Mouse (Mus musculus) CH12.LX (cell line): Measurements from ENCODE around the gene Rpl3. TPM values are rescaled to one million over a fixed set of nuclear protein-coding genes. Genes with fewer than 3 reads are reported as not detected.

Experiments
- DNase-seq: peaks from one replicate; pipeline ENCODE4 v3.0.0-alpha.2; 2013; ENCODE audit errors: extremely low read depth
- H3K27ac ChIP-seq: 2 replicates; pipeline ENCODE4 v1.5.1; 2012; ENCODE audit warnings: low read depth, mild to moderate bottlenecking, control low read depth, moderate library complexity; ENCODE audit not compliant: insufficient read depth
- H3K27me3 ChIP-seq: replicated peaks from 2 replicates; pipeline ENCODE3; 2012; ENCODE audit warnings: inconsistent platforms
- H3K36me3 ChIP-seq, 2 experiments: replicated peaks in 1 of 2; 2 replicates each; pipeline versions ENCODE3 to v1.6.1; 2012; ENCODE audit warnings: inconsistent platforms in 1 of 2, low read length in 1 of 2, mild to moderate bottlenecking in 1 of 2, mixed read lengths in 1 of 2, moderate library complexity in 1 of 2; ENCODE audit not compliant: control insufficient read depth in 1 of 2, insufficient read depth in 1 of 2
- H3K4me1 ChIP-seq, 2 experiments: 2 replicates each; pipeline ENCODE4 v1.6.1; 2012; ENCODE audit warnings: inconsistent platforms in 1 of 2, moderate library complexity in 1 of 2; ENCODE audit not compliant: insufficient read depth in 2 of 2, control insufficient read depth in 1 of 2
- H3K4me2 ChIP-seq: 2 replicates; pipeline ENCODE4 v1.6.1; 2012; ENCODE audit warnings: low read depth, mild to moderate bottlenecking, control low read depth; ENCODE audit not compliant: poor library complexity, insufficient read depth, severe bottlenecking
- H3K4me3 ChIP-seq, 3 experiments: fragments of 150-350 bp in 1 of 3; sonication (generic) in 1 of 3; replicated peaks in 1 of 3; 2 replicates each; pipeline versions ENCODE3 to v1.5.1; 2011 to 2012; ENCODE audit warnings: low read depth in 2 of 3, low read length in 2 of 3, mild to moderate bottlenecking in 2 of 3, moderate library complexity in 2 of 3, control low read depth in 1 of 3, improper control_type of control experiment in 1 of 3, inconsistent platforms in 1 of 3, mixed read lengths in 1 of 3; ENCODE audit not compliant: poor library complexity in 1 of 3
- H3K79me2 ChIP-seq: replicated peaks from 2 replicates; pipeline ENCODE4 v1.6.1; 2012; ENCODE audit warnings: mild to moderate bottlenecking, moderate library complexity; ENCODE audit not compliant: control insufficient read depth, poor library complexity, insufficient read depth, severe bottlenecking; ENCODE audit errors: extremely low read depth
- H3K9ac ChIP-seq: 2 replicates; pipeline ENCODE4 v1.6.1; 2012; ENCODE audit warnings: low read depth, mild to moderate bottlenecking, control low read depth, moderate library complexity; ENCODE audit not compliant: insufficient read depth
- H3K9me3 ChIP-seq: replicated peaks from 2 replicates; pipeline ENCODE3; 2012; ENCODE audit warnings: low read length, inconsistent platforms, mixed read lengths
- BHLHE40 ChIP-seq: IDR thresholded peaks from 2 replicates; pipeline ENCODE4 v1.6.1; 2011; ENCODE audit warnings: mild to moderate bottlenecking, low read depth, low read length, improper control_type of control experiment
- CHD1 ChIP-seq: IDR thresholded peaks from 2 replicates; pipeline ENCODE4 v1.6.1; 2012; ENCODE audit warnings: low read depth, low read length, improper control_type of control experiment, inconsistent platforms
- CTCF ChIP-seq, 2 experiments: IDR thresholded peaks in 1 of 2; conservative IDR thresholded peaks in 1 of 2; 2 replicates each; pipeline ENCODE4 v1.5.1; 2011 to 2012; ENCODE audit warnings: low read depth in 2 of 2, low read length in 2 of 2, improper control_type of control experiment in 1 of 2, inconsistent platforms in 1 of 2, mild to moderate bottlenecking in 1 of 2, moderate library complexity in 1 of 2
- E2F4 ChIP-seq: IDR thresholded peaks from 2 replicates; pipeline ENCODE4 v1.6.1; 2011; ENCODE audit warnings: low read depth, low read length, improper control_type of control experiment; ENCODE audit not compliant: insufficient replicate concordance
- ELF1 ChIP-seq: IDR thresholded peaks from 2 replicates; pipeline ENCODE4 v1.6.1; 2014; ENCODE audit warnings: low read depth, mild to moderate bottlenecking, inconsistent platforms, low read length, improper control_type of control experiment
- MAX ChIP-seq: IDR thresholded peaks from 2 replicates; pipeline ENCODE4 v1.6.1; 2011; ENCODE audit warnings: low read length, improper control_type of control experiment
- MEF2A ChIP-seq: IDR thresholded peaks from 2 replicates; pipeline ENCODE4 v1.6.1; 2014; ENCODE audit warnings: low read depth, mild to moderate bottlenecking, inconsistent platforms, low read length, improper control_type of control experiment, borderline replicate concordance
- MXI1 ChIP-seq: IDR thresholded peaks from 2 replicates; pipeline ENCODE4 v1.6.1; 2011; ENCODE audit warnings: mild to moderate bottlenecking, low read depth, low read length, improper control_type of control experiment
- PAX5 ChIP-seq: IDR thresholded peaks from 2 replicates; pipeline ENCODE4 v1.6.1; 2012; ENCODE audit warnings: low read length, inconsistent platforms, mixed read lengths
- POLR2A ChIP-seq: IDR thresholded peaks from 2 replicates; pipeline ENCODE4 v1.6.1; 2011; ENCODE audit warnings: low read depth, mild to moderate bottlenecking, improper control_type of control experiment, low read length
- RCOR1 ChIP-seq: conservative IDR thresholded peaks from 2 replicates; pipeline ENCODE4 v1.6.1; 2012; ENCODE audit warnings: low read depth, mild to moderate bottlenecking, inconsistent platforms, low read length, improper control_type of control experiment
- USF1 ChIP-seq: IDR thresholded peaks from 2 replicates; pipeline ENCODE4 v1.6.1; 2014; ENCODE audit warnings: low read depth, mild to moderate bottlenecking, inconsistent platforms, low read length, improper control_type of control experiment
- ZC3H11A ChIP-seq: IDR thresholded peaks from 2 replicates; pipeline ENCODE4 v1.6.1; 2012; ENCODE audit warnings: low read depth, mild to moderate bottlenecking, inconsistent platforms, low read length, improper control_type of control experiment
- ZKSCAN1 ChIP-seq: IDR thresholded peaks from 2 replicates; pipeline ENCODE4 v1.6.1; 2012; ENCODE audit warnings: low read depth, inconsistent platforms, low read length, improper control_type of control experiment, borderline replicate concordance
- ZMIZ1 ChIP-seq: IDR thresholded peaks from 2 replicates; pipeline ENCODE4 v1.6.1; 2012; ENCODE audit warnings: low read depth, mild to moderate bottlenecking, inconsistent platforms, low read length, improper control_type of control experiment
- dilution Hi-C: fragments of 300-500 bp; cut with MboI; formaldehyde crosslinking; loops from 2 replicates; pipeline ENCODE4 v1.14.3; 2020; ENCODE audit warnings: low sequenced_read_pairs; ENCODE audit not compliant: extremely low pct_unique_long_range_greater_than_20kb, extremely low pct_ligation_motif_present
- in situ Hi-C: fragments of 300-500 bp; cut with MboI; formaldehyde crosslinking; loops from 3 replicates; pipeline ENCODE4 v1.14.3; 2019; ENCODE audit warnings: low sequenced_read_pairs, low pct_ligation_motif_present, low pct_unique_long_range_greater_than_20kb, mixed read lengths
- polyA plus RNA-seq: library from polyadenylated mRNA; unstranded; fragments of >175 nt; gene quantifications from 2 replicates; pipeline ENCODE4 v1.2.1, GENCODE M21; 2012; ENCODE audit warnings: low read depth; ENCODE audit not compliant: insufficient read length
- total RNA-seq, 2 experiments: library from RNA; depleted of rRNA; stranded (reverse); fragments of 300-350 nt in 1 of 2; fragments of >200 nt in 1 of 2; gene quantifications; 2 replicates each; pipeline ENCODE4 v1.2.3; 2012 to 2014

Gene Rpl3
- total and polyA plus RNA-seq, 3 experiments = 2,198 to 3,819 (median 2,592) TPM

DNA sequence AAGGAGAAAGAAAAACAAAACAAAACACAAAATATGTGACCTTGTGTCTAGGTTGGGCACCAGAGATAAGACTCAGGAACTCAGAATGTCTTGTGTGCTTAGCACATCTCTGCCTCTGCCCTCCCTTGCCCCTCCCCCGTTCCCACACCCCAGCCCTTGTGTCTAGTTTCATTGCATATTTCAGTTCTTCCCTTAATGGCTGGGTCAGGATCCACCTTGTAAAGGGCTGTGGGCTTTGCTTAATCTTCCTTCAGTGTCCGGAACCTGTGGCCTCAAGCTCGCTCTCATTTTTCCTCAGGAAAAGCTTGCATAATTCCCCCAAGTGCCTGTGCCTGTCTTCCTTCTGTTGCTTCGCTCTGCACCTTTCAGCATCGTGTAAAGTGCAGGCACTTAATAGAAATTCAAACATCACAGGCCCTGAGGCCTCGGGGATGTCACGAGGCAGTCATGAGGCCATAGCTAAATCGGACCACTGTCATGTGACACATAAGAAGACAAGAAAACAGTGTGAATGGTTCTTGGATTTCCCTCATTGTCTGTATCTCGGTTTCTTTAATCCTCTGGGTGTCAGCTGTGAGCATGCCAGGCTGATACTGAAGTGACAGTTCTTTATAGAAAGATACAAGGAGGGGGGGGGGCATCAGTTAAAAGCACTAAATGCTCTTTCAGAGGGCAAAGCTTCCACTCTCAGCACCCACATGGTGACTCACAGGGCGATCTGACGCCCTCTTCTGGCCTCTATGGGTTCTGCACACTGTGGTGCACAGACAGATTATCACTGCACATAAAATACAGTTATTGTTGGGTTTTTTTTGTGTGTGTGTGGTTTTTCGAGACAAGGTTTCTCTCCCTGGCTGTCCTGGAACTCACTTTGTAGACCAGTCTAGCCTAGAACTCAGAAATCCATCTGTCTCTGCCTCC lies 14.1 kb upstream of the Rpl3 start:
- no peaks in the 10 kb centered on the region for H3K79me2 ChIP-seq
- TF ChIP-seq CTCF (conservative IDR thresholded peaks at IDR 0.05 in 1 of 2, IDR thresholded peaks at IDR 0.05 in 1 of 2; ENCODE audit: low read depth in 2 of 2, low read length in 2 of 2) (peak in 1 of 2 experiments; percentile 19; a peak in 1 of 4 replicates), ZC3H11A (no peak), USF1 (no peak), BHLHE40 (0 out of 2 replicates have a peak, but pooled peaks have one; percentile 15), MAX (0 out of 2 replicates have a peak, but pooled peaks have one; percentile 36), ELF1 (no peak), CHD1 (no peak), PAX5 (no peak)
- in situ Hi-C loops = no loop called here
- dilution Hi-C loops = no loop called here
- H3K9ac ChIP-seq = no peak overlapping the region
- peaks cover 5% of the 10 kb centered on the region for H3K9me3 ChIP-seq
- peaks cover 0 to 3% of the 10 kb centered on the region in 2 experiments for H3K36me3 ChIP-seq
- no peaks in the 10 kb centered on the region for H3K27me3 ChIP-seq
- peaks cover 3 to 26% of the 10 kb centered on the region in 2 experiments for H3K4me1 ChIP-seq
- H3K4me3 ChIP-seq = no peak overlapping the region
- H3K27ac ChIP-seq = no peak overlapping the region
- H3K4me2 ChIP-seq = no peak overlapping the region
- DNase-seq = no peak

- DNase-seq = no peak
- no peaks in the 10 kb centered on the region for H3K36me3 ChIP-seq
- no peak overlapping the region for H3K4me2 ChIP-seq
- no peak overlapping the region for H3K27ac ChIP-seq
- H3K79me2 ChIP-seq = no peaks in the 10 kb centered on the region
- H3K9me3 ChIP-seq = no peaks in the 10 kb centered on the region
- in situ Hi-C loops (no loop called here), dilution Hi-C loops (no loop called here)
- H3K4me1 ChIP-seq = peaks cover 2 to 31% of the 10 kb centered on the region in 2 experiments; a peak in 2 of 4 replicates
- H3K4me3 ChIP-seq = no peak overlapping the region
- H3K27me3 ChIP-seq = no peaks in the 10 kb centered on the region
- TF ChIP-seq MEF2A = no peak
- TF ChIP-seq POLR2A = no peak
- TF ChIP-seq USF1 = no peak
- no peak for TF ChIP-seq ZKSCAN1
- no peak for TF ChIP-seq RCOR1
- TF ChIP-seq, all 38 proteins: peak for 0
- no peak overlapping the region for H3K9ac ChIP-seq
Observed at GRCm38 (mm10) chr15:80102495-80102894, 10.8 kb upstream of the Rpl3 start.

DNA sequence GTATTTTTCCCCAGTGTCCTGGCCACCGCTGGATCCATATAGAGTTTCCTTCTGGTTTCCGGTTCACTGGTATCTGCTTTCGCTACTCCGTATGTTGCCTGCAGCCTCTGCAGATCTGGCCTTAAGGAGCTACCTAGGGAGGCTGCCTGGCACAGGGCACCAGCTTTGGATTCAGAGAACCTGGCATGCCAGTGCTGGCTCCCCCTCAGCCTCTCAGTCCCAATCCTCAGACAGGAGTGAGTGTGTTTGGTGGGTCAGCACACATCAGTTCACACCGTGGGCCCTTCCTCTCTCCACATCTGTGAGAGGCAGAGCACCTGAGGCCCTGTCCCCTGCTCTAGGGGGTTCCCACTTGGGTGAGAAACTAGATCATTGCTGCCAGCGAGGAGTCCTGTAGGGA lies 9.8 kb upstream of the Rpl3 start:
- Histone ChIP-seq H3K27me3 (no peaks in the 10 kb centered on the region), H3K4me3 (no peak overlapping the region), H3K9me3 (no peaks in the 10 kb centered on the region), H3K36me3 (no peaks in the 10 kb centered on the region), H3K27ac (no peak overlapping the region), H3K9ac (no peak overlapping the region), H3K4me1 (peaks cover 8 to 35% of the 10 kb centered on the region in 2 experiments; a peak in 2 of 4 replicates), H3K79me2 (no peaks in the 10 kb centered on the region), H3K4me2 (no peak overlapping the region)
- dilution Hi-C loops = no loop called here
- TF ChIP-seq E2F4 = no peak
- TF ChIP-seq RCOR1 = no peak
- TF ChIP-seq MEF2A = no peak
- no peak for TF ChIP-seq MXI1
- no peak for TF ChIP-seq ZMIZ1
- no peak for DNase-seq
- in situ Hi-C loops = no loop called here
